Mouse (Mus musculus) spleen, adult 18-20 months (tissue): Measurements from ENCODE around the gene Pcdh15.

Source experiments
- DNase-seq, 2 experiments: peaks; one replicate each; pipeline ENCODE4 v3.0.0; 2022; ENCODE audit warnings: mixed read lengths in 2 of 2

The Pcdh15 gene

GRCm38 (mm10) chr10:73384003-73384402 lies 284.9 kb downstream of the Pcdh15 start:
- no peak for DNase-seq

- no peak for DNase-seq
Observed at GRCm38 (mm10) chr10:73400426-73400825, 301.3 kb downstream of the Pcdh15 start.

GRCm38 (mm10) chr10:73425408-73425807 lies 326.3 kb downstream of the Pcdh15 start:
- DNase-seq, result no peak

GRCm38 (mm10) chr10:73431345-73431744 lies 332.2 kb downstream of the Pcdh15 start:
- DNase-seq, result no peak

- no peak for DNase-seq
Observed at GRCm38 (mm10) chr10:73484082-73484481, 384.9 kb downstream of the Pcdh15 start.

- no peak for DNase-seq
Observed at GRCm38 (mm10) chr10:73491654-73492053, 392.5 kb downstream of the Pcdh15 start.

GRCm38 (mm10) chr10:73514846-73515245 lies 415.7 kb downstream of the Pcdh15 start:
- DNase-seq, result no peak

- DNase-seq, result no peak
Observed at GRCm38 (mm10) chr10:73515742-73516141, 416.6 kb downstream of the Pcdh15 start.

GRCm38 (mm10) chr10:73519438-73519837 lies 420.3 kb downstream of the Pcdh15 start:
- DNase-seq, result no peak

- no peak for DNase-seq
Observed at GRCm38 (mm10) chr10:73552831-73553230, 453.7 kb downstream of the Pcdh15 start.

GRCm38 (mm10) chr10:73564216-73564615 lies 465.1 kb downstream of the Pcdh15 start:
- DNase-seq, result no peak

- DNase-seq, result no peak
Observed at GRCm38 (mm10) chr10:73574711-73575297, 475.7 kb downstream of the Pcdh15 start.

GRCm38 (mm10) chr10:73667501-73667900 lies 568.4 kb downstream of the Pcdh15 start:
- no peak for DNase-seq

- DNase-seq, result no peak
Observed at GRCm38 (mm10) chr10:73700519-73701286, 601.6 kb downstream of the Pcdh15 start.

- no peak for DNase-seq
Observed at GRCm38 (mm10) chr10:73725566-73726240, 626.6 kb downstream of the Pcdh15 start.

GRCm38 (mm10) chr10:73733246-73733645 lies 634.1 kb downstream of the Pcdh15 start:
- DNase-seq, result no peak

- DNase-seq, result no peak
Observed at GRCm38 (mm10) chr10:73749021-73749420, 649.9 kb downstream of the Pcdh15 start.

- DNase-seq, result no peak
Observed at GRCm38 (mm10) chr10:73753876-73754275, 654.7 kb downstream of the Pcdh15 start.

GRCm38 (mm10) chr10:73782945-73783344 lies 683.8 kb downstream of the Pcdh15 start:
- DNase-seq, result no peak

GRCm38 (mm10) chr10:73788163-73788562 lies 689.0 kb downstream of the Pcdh15 start:
- DNase-seq, result no peak

GRCm38 (mm10) chr10:73805069-73805468 lies 705.9 kb downstream of the Pcdh15 start:
- DNase-seq, result no peak

- no peak for DNase-seq
Observed at GRCm38 (mm10) chr10:73812311-73812710, 713.2 kb downstream of the Pcdh15 start.

GRCm38 (mm10) chr10:73821657-73822583 lies 722.8 kb downstream of the Pcdh15 start:
- no peak for DNase-seq
